Mouse (Mus musculus) heart, postnatal 0 days (tissue): ENCODE measurements around the gene Syngap1.

Experiments
- CTCF ChIP-seq: IDR thresholded peaks from 2 replicates; pipeline ENCODE4 v1.5.1; 2016; ENCODE audit warnings: antibody characterized with exemption, control low read depth, low read depth
- EP300 ChIP-seq: IDR thresholded peaks from 2 replicates; pipeline ENCODE4 v1.6.1; 2016; ENCODE audit warnings: antibody characterized with exemption, low read depth

DNA sequence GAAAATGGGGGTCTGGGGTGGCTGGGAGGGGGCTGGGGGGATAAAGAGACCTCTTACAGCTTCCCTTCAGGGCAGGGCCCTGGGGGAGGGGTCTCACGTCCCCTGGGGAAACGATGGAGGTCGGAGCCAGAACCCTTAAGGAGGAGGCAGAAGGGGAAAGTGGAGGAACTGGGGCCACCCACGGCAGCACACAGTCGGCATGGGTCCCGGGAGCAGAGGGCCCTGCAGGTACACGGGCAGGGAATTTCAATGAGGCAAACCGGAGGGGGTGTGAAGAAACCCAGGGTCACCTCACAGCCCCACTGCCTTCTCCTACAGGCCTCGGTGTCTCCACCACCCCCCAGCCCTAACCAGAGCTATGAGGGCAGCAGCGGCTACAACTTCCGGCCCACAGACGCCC, 4.6 kb upstream of the Syngap1 start:
- no peak for TF ChIP-seq CTCF
- no peak for TF ChIP-seq EP300
